Mouse (Mus musculus): ENCODE measurements around the gene Smpd1.

Gene Smpd1

DNA sequence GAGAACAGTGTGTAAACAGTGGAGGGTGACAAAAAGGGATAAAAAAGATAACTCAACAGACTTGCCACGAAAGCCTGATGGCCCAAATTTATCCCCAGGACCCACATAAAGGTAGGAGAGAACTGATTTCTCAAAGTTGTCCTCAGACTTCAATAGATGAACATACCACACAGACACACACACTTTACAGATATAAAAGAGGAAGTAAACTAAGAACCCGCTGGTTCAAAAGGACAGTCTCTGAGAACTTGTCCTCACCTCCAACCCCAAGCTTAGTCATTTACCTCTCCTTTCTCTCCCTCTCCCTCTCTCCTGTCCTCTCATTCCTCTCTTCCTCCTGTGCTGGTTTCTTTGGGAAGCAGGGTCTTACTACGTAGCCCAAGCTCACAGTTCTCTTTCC, 8.2 kb downstream of the Smpd1 start:
- no peak for DNase-seq (ENCODE audit: low spot score)

DNA sequence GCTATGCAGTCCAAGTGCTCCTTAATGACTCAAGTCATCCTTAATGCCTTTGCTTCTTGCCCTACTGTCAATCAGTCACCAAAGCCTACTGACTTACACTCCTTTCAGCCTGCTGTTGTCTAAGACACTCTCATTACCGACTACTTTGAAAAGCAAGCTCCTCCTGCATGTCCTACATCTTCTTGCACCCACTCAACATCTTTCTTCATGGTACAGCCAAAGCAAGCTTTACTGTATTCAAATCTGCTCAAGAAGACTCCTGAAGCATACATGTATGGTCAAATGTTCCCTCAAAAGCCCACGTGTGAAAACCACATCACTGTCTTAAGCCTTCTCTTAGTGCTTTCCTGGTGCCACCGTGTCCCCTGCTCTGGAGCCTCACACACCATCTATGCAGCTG, 9.2 kb downstream of the Smpd1 start:
- no peak for DNase-seq (ENCODE audit: low spot score)

DNA sequence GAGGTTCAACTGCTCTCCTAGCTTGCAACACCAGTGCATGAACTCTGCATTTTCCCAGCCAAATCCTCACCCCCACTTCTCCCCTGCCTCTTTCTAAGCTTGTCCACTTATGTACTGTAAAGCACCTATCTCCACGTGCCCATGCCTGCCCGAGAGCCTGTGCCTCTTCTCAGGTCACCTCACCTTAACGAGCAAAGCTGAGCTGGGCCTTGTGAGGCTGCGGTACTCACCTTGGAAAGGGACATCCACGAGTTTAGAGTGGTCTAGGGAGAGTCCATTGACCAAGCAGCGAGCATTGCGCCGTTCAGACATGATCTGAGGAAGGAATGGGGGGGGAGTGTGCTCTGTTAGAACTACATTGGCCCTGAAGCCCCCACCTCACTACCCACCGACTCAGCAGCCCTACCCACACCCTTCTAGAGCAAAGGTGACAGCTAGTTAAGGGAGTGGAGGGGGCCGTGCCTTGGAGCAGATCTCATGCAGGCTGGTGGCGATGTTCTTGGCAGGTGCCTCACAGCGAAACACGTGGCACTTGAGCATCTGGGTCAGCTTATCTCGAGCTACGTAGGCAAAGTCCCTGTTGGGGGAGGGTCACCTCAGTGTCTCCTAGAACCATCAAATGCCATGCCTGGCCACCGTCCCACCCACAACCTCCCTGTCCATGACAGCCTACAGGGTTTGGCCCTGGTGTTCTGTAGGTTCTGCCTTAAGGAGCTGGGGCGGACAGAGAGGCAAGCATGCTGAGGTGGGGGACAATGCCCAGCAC, 11.1 kb downstream of the Smpd1 start:
- DNase-seq (ENCODE audit: low spot score) = no peak

DNA sequence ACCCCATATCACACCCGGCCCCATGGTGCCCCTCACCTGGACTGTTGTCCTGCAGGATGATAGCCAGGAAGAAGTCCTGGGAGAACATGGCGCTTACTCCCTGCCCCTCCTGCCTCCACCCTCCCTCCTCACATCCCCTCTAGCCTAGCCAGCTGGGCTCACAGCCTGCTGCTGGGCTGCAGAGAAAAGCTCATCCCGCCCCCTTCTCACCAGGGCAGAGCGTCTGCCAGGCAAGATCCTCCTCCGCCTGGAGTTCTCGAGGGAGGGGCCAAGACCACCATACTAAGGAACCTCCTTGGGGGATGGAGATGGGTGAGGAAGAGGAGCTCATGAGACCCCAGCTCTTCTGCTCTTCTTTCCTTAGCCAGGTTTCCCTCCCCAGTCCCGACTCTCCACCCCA, 14.4 kb downstream of the Smpd1 start:
- no peak for DNase-seq (ENCODE audit: low spot score)

DNA sequence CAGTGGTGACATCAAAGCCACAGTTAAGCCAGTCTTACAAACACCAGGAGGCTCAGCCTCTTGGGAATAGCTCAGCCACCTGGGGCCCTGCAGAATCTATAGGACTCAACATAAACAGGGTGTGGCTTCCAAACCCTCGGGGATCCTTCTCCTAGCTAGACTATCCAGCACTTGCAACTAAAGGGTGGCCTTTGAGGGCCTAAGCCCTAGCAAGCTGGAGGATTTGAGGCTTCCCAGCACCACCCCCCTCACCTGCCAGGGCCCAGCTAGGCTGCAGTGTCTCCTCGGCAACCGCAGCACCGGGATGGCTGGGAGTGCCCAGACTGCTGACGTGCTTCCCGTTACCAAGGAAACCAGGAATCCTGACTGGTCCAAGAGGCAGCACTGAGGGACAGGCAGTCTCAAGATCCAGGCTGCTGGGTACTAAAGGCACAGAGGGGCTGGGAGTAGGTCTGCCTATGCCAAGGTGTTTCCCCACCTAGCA, 14.9 kb downstream of the Smpd1 start:
- no peak for DNase-seq (ENCODE audit: low spot score)

DNA sequence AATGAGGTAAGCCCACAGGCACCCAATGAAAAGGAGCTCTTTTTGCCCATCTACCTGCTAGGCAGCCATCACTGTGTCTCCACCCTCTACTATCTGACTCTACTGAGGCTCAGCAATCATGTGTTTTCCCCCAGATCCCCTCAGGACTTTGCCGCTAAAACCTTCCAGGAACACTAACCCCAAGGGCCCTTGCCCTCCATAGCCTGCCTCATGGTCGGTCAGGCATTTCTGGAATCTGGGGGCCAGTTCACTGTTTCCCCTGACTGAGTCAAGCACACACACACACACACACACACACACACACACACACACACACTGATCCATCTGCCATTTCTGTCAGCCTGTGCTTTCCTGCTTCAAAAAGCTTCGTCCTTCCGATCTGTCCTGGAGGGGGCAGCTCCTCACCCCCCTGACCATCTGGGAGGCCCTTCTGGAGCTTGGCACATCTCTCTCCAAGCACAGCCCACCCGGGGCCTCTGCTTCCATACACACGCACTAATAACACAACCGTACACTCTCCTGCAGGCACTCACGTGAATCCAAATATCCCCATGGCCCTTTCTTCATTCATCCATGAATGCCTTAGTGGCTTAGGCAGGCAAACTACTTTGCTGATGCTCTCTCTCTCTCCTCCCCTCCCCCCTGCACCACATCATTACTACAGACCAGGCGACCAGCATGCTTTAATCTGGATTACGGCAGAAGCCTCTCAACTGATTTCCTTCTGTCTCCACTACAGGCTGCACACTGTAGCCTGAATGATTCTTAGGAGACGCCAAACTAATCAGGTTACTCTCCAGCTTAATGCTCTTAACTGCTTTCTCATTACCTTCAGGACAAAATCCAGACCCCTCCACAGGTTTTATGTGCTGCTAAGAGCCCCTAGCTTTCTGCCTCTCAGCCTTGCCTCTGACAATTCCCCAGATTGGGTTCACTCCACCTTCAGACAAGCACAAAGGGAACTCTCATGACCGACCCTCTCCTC, 15.6 kb downstream of the Smpd1 start:
- no peak for DNase-seq (ENCODE audit: low spot score)

DNA sequence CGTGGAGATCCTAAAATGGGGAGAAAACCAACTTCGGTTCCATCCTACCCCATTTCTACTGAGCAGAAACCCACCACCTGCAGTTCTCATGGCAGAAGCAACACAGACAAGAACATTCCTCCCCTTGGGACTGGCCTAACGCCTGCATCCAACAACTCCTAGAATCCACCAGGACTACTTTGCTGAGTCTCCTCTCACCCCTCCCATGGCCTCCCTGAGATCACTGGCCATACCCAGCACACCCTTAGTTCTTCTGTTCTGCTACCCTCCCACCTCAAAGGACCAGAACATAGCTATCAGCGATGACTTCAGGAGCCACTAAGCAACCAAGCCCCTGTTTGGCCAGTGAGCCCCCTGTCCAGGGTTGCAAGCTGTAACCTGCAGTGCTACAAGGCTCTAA, 16.6 kb downstream of the Smpd1 start:
- no peak for DNase-seq (ENCODE audit: low spot score)

DNA sequence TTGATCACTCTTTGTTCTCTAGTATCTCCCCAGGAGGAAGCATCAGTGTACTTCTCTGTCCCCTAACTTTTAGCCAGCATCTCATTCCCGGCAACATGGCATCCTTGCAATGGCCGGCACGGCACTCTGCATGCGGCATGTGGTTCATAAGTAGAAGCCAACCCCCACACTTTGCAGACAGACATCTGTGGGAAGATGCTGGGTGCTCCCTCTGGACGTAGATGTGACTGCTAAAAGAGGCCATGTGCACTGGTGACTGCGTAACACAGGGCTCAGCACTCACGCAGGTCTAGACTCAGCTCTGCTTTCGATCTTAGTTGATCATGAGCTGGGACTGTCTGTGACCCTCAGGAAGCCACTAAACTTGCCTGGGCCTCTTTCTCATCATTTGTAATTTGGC, 18.8 kb downstream of the Smpd1 start:
- no peak for DNase-seq (ENCODE audit: low spot score)

DNA sequence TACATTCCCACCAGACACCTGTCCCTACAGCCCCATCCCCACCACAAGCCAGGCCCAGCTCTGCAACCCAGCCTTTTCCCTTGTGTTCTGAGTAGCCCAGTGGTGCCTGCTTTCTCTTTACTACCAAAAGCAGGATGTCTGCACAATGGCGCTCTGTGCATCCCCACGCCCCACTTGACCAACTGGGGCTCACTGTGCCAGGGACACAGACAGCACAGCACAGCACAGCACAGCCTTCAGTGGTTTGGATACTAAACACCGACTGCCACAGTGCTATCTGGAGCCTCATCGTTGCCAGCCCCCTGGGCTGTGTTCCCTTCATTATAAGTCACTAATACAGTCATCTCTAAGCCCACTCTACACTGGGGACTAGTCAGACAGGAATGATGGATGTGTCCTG, 20.4 kb downstream of the Smpd1 start:
- DNase-seq (ENCODE audit: low spot score) = no peak

DNA sequence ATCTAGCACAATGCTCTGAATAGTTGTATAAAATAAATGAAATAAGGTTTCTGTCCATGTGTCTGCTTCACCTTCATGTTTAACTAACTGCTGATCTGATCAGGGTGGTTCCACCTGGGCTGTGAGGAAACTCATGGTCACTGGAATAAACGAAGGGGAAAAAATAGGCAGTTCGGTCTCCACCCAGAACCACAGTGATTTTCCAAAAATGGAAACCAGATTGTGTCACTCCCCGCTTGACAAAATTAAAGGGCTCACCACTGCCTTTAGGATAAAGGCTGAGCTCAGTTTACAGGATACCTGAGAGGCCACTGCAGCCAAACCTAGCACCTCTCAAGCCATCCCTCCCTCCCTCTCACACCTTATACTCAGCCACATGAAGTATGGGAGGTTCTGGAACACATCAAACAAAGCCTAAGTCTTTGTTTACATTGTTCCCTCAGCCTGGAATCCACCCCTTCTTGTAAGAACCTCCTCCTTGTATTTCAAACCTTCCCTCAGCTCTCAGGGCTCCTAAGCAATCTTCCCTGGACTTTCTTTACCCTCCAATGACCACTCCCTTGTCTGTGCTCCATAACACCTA, 22.1 kb downstream of the Smpd1 start:
- DNase-seq (ENCODE audit: low spot score) = no peak

DNA sequence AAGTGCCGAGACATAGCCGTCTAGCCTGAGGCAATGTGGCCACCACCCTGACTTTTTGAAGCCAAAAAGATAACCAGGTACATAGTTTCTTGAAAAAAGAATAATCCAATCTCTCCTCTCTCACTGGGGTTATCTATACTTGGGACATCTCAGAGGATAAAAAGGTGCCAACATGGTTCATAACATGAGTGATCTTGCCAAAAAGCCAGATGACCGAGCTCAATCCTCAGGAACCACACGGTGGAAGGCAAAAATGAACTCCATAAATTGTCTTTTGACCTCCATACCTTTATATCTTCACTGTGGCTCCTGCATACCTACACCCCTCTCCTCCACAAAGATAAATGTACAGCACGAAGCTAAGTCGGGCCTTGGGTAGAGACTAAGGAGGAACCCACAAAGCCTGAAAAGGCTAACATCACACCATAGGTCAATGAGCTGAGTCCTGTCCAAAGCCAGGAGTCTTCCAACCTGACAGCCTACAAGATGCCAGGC, 23.3 kb downstream of the Smpd1 start:
- DNase-seq (ENCODE audit: low spot score) = no peak

DNA sequence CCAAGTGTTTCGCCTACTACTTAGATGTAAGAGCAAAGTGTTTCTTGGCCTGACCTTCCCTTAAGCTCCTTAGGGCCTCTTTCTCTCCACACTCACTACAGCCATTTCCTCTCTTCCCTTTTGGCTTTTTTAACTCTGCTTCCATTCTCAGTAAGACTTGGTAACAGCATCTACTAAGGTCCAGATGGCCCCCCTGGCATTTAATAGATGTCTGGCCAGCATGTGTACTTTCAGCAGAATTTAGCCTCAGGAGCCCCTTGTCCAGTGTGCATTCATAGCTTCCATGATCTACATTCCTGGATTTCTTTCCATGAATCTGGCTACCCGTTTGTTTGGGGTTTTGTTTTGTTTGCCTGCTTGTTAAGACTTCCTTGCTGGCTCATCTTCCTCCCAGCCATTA, 24.3 kb downstream of the Smpd1 start:
- no peak for DNase-seq (ENCODE audit: low spot score)

DNA sequence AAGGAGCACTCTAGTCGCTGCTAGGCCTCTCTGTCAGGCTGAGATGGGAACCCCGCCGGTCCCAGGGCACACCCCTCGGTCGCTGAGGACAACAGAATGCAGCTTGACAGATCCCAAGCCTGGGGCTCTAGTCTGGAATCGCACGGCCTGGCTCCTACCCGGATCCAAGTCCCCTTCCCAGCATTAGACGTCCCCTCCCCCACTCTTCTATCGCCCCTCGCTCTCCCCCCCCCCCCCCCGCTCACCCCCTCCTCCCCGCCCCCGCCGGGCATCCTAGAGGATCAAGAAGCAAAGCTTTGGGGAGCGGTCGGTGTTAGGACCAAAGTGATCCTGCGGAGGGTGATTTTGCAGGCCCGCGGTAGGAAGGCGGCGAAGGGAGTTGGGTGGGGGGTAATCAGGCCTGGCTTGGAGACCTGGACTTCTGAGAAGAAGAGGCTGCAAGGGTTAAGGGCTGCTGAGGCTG, 26.5 kb downstream of the Smpd1 start:
- no peak for DNase-seq (ENCODE audit: low spot score)

DNA sequence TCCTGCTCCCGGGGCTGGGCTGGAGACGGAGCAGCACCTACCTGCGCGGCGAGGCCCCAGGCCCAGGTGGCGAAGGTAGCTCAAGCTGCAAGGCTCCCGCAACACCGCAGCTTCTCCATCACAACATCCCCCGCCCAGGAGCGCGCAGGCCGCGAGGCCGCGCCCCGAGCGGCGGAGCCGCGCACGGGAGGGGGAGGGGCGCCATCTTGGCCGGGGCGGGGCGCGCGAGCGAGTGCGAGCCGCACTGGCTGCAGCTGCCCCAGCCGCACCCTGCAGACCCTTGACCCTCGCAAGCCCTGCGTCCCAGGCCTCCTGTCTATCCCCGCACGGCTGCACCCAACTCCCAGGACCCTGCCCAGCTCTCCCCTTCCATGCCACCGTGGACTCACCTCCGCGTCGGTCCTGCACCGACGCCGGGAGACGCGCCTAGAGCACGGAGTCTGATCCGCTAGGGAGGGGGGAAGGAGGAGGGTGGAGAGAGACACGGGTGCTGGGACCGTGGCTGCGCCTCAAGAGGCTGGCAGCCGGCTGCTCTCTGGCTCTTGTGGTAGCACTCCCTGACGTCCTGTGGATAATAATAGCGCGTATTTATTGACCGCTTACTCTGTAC, 27.0 kb downstream of the Smpd1 start, which contains the start of gene Apbb1:
Gene Apbb1 (minus strand): TSS at position 560 of the 610 bp plus-strand sequence.
- DNase-seq (ENCODE audit: low spot score) = no peak

DNA sequence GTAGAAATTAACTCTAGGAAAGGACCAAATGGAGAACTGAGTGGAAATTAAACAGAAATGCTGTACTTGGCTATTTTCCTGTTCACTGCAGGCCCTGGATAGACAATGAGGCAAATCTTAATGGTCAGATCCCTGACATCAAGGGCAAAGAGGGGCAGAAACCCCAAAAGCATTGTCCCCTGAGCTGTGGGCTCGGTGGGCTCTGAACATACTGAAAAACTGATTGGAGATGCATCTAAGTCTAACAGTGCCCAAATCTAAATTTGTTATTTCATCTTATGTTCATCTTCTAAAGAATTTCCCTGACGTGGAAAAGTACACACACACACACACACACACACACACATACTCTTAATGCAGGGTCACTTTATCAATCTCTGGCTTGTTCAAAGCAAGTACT, 27.8 kb downstream of the Smpd1 start:
- DNase-seq (ENCODE audit: low spot score) = no peak

DNA sequence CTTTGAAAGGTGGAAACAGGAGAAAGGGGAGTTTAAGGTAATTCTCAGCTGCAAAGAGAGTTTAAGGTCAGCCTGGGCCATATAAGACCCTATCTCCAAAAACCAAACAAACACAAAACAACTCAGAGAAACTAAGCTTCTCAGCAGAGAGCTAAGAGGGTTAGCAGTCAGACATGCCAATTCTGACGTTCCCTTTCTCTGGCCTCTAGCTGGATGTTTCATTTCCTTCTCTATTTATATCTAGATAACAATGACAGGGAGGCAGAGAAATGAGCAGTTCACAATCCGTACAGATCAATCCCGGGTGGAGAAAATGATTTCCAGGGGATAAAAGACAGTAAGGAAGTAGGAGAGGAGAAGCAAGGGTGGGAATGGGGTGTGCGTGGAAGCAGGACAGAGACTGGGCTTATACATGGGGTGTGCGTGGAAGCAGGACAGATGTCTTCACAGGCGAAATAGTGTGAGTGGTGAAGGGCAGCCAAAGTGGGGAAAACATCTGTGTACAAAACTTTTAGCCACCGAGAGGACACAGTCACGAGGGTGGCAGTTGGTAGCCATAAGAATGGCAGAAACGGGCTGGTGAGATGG, 34.3 kb downstream of the Smpd1 start:
- no peak for DNase-seq (ENCODE audit: low spot score)

DNA sequence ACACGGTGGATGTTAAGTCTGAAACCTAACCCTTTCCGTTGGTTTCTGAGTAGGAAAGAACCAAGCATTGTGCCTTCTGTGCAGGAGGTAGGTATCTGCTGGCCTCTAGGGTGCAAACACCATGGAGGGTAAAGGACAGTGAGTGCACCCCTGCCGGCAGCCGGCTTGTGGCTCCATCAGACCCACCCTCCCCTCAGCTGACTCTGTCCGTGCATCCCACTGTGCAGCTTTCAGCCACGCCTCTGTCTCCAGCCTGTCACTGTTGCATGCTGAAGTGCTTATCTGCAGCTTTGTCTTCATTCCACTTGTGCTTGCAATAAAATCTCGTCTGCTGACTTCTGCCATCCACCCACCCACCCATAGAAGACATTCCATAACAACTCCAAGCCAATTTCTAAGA, 35.9 kb downstream of the Smpd1 start:
- DNase-seq (ENCODE audit: low spot score) = no peak

DNA sequence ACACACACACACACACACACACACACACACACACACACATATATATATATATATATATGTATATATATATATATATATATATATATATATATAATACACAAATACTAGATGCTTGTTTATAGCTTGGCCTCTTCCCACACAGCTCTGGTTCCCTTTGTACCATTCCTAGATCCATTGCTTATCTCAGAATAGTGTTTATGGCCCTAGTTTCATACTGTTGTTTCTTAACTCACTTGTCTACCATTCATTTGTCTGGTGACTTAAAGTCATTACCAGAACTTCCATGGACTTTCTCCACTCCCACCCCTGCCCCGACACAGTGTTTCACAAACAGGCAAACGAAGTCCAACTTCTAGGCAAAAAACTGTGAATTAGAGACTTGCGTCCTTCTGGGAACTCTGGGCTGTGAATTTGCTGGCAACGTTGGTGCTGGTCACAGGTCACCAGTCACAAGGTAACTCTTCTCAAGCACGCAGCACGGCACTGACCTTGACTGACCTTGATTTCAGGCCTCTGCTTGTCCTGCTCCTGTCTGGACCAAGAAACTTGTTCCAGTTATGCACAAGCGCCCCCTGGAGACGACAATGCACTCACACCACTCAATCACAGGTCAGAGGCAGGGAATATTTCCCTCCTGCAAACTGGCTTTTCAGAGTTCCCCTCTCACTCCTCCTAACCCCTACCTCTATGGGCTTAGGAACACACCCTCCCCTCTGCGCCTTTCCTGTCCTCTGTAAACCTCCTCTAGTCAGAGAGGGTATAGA, 48.9 kb downstream of the Smpd1 start:
- DNase-seq (ENCODE audit: low spot score) = peak; percentile 46

Measured in layer of hippocampus, adult 9-10 months (tissue).